Mouse (Mus musculus): ENCODE results near the gene Olfr1046.
"Not testable (repeated sequence)": the region's sequence is repeated elsewhere in the genome, so short reads cannot be mapped to it uniquely, and the experiment has no call there.

Olfr1046 gene

DNA sequence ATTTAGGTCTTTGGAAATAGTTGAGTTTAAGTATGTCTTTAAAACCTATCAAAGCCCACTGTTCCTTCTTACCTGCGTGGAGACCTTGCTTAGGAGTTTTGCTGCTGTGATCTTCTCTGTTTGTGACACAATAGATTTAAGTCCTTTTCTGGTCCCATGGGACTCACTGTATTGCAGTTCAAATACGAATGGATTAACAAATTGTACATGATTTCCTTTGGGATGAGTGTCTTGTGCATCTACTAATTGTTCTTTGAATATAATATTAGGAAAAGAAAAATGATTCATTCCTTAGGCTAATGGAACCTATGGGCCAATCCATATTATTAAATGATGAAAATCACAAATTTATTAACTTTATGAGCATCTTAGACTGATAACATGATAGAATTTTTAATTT is at the start of gene Olfr1046:
Gene Olfr1046 (minus strand): TSS at position 101 of the 400 bp plus-strand sequence.
- DNase-seq = no peak

DNA sequence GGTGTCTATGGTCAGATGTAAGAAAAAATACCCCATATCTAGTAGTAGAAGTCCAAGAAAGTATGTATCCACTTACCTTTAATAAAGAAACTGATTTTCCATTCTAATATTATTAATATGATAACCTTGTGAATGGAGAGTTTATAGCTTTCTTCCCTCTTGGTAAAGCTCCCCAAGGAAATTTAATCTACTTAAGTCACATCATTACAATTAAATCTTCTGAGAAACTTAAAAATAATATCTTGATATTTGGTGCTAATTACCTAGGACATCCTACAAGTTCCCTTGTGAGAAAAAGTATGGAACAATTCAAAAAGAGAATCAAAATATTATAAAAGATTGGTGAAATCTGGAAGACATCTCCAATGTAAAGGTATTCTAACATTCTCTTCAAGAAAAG is 39.1 kb upstream of the Olfr1046 start, which contains the start of gene Olfr1049:
Gene Olfr1049 (minus strand): TSS at position 101 of the 400 bp plus-strand sequence.
- not testable (repeated sequence) for DNase-seq

DNA sequence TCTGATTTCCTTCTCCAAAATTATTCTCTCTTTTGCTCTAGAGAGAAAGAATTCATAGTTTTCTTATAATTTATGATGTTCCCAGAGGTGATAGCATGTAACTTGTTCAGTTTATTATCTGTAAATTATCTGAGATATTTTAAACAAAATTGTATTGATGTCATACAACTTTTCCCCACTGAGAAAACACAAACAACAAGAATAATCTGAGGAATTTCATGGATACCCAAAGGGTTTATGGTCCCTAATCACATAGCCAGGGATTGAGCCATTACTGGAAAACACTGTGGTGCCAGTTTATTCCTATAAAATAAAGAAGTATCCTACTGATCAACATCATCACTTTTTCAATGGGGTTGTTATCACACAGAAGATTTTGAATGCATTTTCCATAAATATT is 21.1 kb upstream of the Olfr1046 start, which contains the start of gene Olfr1048:
Gene Olfr1048 (minus strand): TSS at position 101 of the 400 bp plus-strand sequence.
- DNase-seq = no peak

DNA sequence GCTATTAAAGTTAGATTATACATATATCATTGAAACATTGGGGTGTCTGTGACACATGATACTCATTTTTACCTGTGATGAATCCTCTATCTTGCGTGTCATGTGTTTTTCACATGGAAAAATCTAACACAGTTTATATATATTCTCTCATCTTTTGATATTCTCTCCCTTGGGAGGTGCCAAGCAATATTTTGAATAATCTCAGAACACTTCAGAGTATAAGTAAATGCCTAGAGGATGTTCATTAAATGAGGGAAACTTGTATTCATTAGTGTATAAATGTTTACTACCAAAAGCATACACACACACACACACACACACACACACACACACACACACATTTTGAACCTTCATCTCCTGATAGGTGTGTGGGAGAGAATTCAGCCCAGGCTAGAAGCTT is 12.2 kb upstream of the Olfr1046 start, which contains the start of gene Olfr1047:
Gene Olfr1047 (minus strand): TSS at position 101 of the 400 bp plus-strand sequence.
- DNase-seq = no peak

DNA sequence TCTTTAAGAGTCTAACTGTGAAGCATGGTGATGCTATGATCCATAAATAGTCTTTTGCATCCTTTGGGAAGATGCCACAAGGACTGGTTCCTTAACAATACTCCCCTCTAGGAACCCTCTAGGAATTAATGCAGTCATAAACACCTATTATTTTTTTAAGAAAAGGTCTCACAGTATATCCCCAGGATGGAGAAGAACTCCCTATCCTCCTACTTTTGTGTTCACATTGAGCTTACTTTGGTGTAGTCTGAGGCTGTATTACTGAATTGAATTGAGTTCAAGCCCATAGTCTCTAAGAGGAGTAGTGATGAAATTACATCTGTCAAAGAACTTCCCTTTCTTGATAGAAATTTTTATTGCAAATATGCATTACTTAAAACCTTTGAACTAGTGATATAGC is 16.2 kb downstream of the Olfr1046 start, which contains the start of gene Olfr1045:
Gene Olfr1045 (minus strand): TSS at position 101 of the 400 bp plus-strand sequence.
- DNase-seq = no peak

DNA sequence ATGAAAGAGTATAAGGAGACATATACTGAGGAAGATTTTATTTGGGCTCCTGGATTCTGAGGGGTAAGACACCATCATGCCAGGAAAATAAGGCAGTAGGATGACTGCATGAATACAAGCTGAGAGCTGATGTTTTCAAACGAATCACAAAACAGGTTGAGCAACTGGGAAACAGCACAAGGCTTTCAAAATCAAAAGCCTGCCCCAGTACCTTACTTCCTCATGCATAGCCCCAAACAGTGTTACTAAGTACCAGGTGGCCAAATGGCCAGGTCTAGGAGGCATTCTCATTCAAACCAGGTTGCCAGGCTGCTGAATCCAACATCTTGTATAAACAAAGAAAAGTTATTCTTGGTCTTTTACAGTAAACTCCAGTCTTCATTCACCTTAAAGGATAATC is 23.3 kb downstream of the Olfr1046 start:
- no peak for DNase-seq

DNA sequence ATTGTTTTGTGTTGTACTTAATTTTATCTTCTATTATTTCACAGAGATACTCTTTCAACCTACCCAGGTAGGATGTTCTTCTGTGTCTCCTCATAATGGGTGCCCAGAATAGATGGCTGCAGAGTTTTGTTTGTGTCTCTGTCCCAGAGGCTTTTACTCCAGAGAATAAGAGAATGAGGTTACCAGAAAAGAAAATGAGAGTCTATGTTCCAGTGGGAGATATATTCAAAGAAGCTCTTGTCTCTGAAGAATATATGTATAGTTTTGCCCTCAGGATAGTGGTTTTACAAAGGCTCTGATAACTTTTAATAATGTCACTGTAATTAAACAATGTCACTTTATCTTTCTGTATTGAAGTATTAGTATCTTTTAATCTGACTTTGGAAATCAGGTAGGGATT is 33.5 kb downstream of the Olfr1046 start, which contains the start of gene Olfr52:
Gene Olfr52 (minus strand): TSS at position 101 of the 400 bp plus-strand sequence.
- no peak for DNase-seq

DNA sequence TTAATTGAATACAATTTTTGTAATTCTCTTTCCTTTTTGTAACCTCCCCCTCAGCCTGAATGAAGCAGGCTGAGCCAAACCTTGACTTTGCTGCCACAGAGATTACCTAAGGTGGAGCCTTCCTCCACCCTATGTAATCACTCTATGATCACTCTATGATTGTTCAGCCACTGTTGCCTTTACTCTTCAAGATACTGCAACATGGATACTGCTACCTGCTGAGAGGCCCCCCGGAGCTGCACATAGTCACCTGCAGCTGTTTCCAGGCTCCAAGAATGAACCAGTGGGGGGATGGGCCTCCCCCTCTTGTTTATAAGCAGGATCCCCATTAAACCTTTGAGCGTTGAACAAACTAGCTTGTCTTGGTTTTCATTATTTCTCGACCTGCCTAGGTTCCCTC is 39.2 kb downstream of the Olfr1046 start:
- DNase-seq = no peak

DNA sequence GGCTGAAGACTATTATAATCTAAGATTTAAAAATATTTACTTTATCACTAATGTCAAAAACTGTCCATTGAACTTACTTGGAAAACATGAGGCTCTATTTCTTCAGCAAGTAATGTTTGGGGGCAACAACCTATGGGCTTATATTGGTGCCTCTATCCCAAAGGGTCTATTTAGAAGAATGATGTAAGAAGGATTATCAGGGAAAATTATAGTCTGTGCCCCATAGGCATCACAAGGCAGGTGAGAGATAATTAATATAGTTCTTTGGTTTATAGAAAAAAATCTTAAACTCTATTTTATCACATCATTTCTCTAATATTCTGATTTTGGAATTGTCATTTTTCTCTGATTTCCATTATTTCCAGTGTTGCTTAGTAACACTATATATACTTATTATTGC is 41.4 kb downstream of the Olfr1046 start, which contains the start of gene Olfr1044:
Gene Olfr1044 (minus strand): TSS at position 101 of the 400 bp plus-strand sequence.
- no peak for DNase-seq

DNA sequence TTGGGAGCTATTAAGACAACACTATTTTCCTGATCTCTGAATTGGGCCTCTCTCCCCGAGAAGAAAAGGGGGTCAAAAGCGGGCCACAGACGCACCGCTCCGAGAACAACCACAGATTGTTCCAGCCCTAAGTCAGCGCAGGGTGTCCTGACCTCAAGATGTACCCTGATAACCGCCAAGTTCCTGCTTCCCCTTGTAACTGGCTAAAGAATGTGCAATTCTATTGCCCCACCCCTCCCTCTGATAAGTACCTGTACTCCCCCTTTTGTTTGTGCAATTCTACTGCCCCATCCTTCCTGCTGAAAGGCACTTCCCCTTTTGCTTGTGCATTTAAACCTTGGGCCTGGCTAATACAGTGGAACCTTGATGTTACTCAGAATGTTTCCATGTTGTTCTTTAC is 43.7 kb downstream of the Olfr1046 start:
- not testable (repeated sequence) for DNase-seq

DNA sequence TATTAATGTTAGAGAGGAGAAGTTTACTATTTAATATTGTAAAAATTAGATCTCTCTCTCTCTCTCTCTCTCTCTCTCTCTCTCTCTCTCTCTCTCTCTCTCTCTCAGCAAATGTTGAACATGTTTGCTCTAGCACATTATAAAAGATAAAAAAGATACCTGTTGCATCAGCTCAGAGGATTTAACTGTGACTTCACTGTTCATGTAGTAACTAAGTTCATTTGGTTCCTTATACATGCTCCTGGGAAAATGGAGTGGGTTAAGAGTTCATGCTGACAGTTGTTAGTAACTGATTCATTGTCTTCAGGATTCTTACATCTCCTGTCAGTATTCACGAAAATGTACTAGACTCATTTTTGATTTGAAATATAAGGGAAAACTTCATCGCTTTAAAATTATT is 51.7 kb downstream of the Olfr1046 start, which contains the start of gene Olfr1043:
Gene Olfr1043 (minus strand): TSS at position 101 of the 400 bp plus-strand sequence.
- no peak for DNase-seq
